Mouse (Mus musculus): ENCODE results near the gene Renbp.

The Renbp gene

GRCm38 (mm10) chrX:73930402-73931062 lies at the start of gene Renbp:
TSS of gene Renbp (minus strand) at chrX:73930850.
- no peak for DNase-seq

GRCm38 (mm10) chrX:73977783-73978182 lies 47.1 kb upstream of the Renbp start:
- no peak for DNase-seq

GRCm38 (mm10) chrX:73976283-73976682 lies 45.6 kb upstream of the Renbp start:
- no peak for DNase-seq

GRCm38 (mm10) chrX:73972774-73973173 lies 42.1 kb upstream of the Renbp start:
- no peak for DNase-seq

- DNase-seq, result no peak
Observed at GRCm38 (mm10) chrX:73970781-73971180, 40.1 kb upstream of the Renbp start.

- DNase-seq, result no peak
Observed at GRCm38 (mm10) chrX:73969729-73970128, 39.1 kb upstream of the Renbp start.

GRCm38 (mm10) chrX:73969167-73969566 lies 38.5 kb upstream of the Renbp start:
- no peak for DNase-seq

- DNase-seq, result peak; percentile 88
Observed at GRCm38 (mm10) chrX:73967177-73968075, 36.8 kb upstream of the Renbp start.

- peak; percentile 88 for DNase-seq
Observed at GRCm38 (mm10) chrX:73966248-73967176, 35.9 kb upstream of the Renbp start, which contains the start of gene Hcfc1. TSS of gene Hcfc1 (minus strand) at chrX:73966357.

- peak; percentile 41 for DNase-seq
Observed at GRCm38 (mm10) chrX:73965307-73965706, 34.7 kb upstream of the Renbp start.

- no peak for DNase-seq
Observed at GRCm38 (mm10) chrX:73964363-73964762, 33.7 kb upstream of the Renbp start.

- DNase-seq, result no peak
Observed at GRCm38 (mm10) chrX:73954988-73955387, 24.3 kb upstream of the Renbp start.

- DNase-seq, result no peak
Observed at GRCm38 (mm10) chrX:73952603-73953002, 22.0 kb upstream of the Renbp start.

- no peak for DNase-seq
Observed at GRCm38 (mm10) chrX:73949341-73949740, 18.7 kb upstream of the Renbp start.

GRCm38 (mm10) chrX:73948647-73949046 lies 18.0 kb upstream of the Renbp start:
- peak; percentile 59 for DNase-seq

GRCm38 (mm10) chrX:73946896-73947295 lies 16.2 kb upstream of the Renbp start:
- no peak for DNase-seq

- DNase-seq, result no peak
Observed at GRCm38 (mm10) chrX:73942294-73942693, 11.6 kb upstream of the Renbp start.

- no peak for DNase-seq
Observed at GRCm38 (mm10) chrX:73941860-73942259, 11.2 kb upstream of the Renbp start.

- DNase-seq, result no peak
Observed at GRCm38 (mm10) chrX:73931871-73932270, 1.2 kb upstream of the Renbp start.

GRCm38 (mm10) chrX:73922550-73922882 lies 8.1 kb downstream of the Renbp start:
- no peak for DNase-seq

GRCm38 (mm10) chrX:73921823-73922549 lies 8.7 kb downstream of the Renbp start, which contains the start of the genes Arhgap4 and Naa10:
TSS of gene Arhgap4 (minus strand) at chrX:73921870.
TSS of gene Naa10 (minus strand) at chrX:73921944.
- DNase-seq, result peak; percentile 87

GRCm38 (mm10) chrX:73921285-73921822 lies 9.3 kb downstream of the Renbp start:
- no peak for DNase-seq

Data from cerebellum, adult 11 months (tissue).